Mouse (Mus musculus) heart, adult 2 months (tissue): ENCODE results near the gene Dnaaf5.

Source experiments
- CTCF ChIP-seq: fragments of 200-600 bp; IDR thresholded peaks from 2 replicates; pipeline ENCODE4 v1.8.1; 2022; ENCODE audit warnings: antibody characterized with exemption, mild to moderate bottlenecking, moderate library complexity
- EP300 ChIP-seq: fragments of 200-500 bp; IDR thresholded peaks from 2 replicates; pipeline ENCODE4 v1.6.1; 2011; ENCODE audit warnings: low read depth, low read length, control low read depth; ENCODE audit not compliant: insufficient read depth
- POLR2A ChIP-seq: fragments of 200-500 bp; IDR thresholded peaks from 2 replicates; pipeline ENCODE4 v1.6.1; 2011; ENCODE audit warnings: mild to moderate bottlenecking, low read depth, low read length, control low read depth; ENCODE audit not compliant: insufficient read depth

- TF ChIP-seq EP300 = no peak
- no peak for TF ChIP-seq POLR2A
- no peak for TF ChIP-seq CTCF
Measured at GRCm38 (mm10) chr5:139198779-139199178, 48.8 kb downstream of the Dnaaf5 start.
